Mouse (Mus musculus): ENCODE results near the gene Pecam1. TPM values are rescaled to one million over a fixed set of nuclear protein-coding genes. Genes with fewer than 3 reads are reported as not detected.

Gene Pecam1
- polyA plus RNA-seq, 1 experiment from 2014 or later: 20.6 TPM

DNA sequence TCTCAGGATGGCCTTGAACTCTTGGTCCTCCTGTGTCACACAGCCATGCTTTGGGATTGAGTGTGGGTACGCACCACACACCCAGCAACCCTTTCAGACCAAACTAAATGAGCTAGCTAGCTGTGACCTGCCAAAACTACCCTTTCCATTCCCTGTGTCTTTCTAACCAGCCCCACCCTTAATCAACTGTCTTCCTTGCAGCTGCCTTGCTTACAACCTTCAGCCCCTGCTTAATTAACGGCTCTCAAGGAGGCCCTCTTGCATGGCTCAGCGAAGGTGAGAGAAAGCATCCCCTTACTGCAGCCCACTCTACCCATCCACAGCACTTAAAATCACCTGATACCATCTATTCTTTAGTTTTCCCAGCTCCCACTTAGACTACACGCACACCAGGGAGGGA is 73.1 kb downstream of the Pecam1 start:
- 79% methylated on average over 4 of the region's 4 CpGs for WGBS
- Histone ChIP-seq H3K4me1 (replicated peaks) (peaks cover 22% of the 10 kb centered on the region), H3K4me2 (no peak overlapping the region), H3K36me3 (no peaks in the 10 kb centered on the region), H3K4me3 (no peak overlapping the region), H3K9ac (no peak overlapping the region), H3K27ac (replicated peaks) (no peak overlapping the region), H3K27me3 (no peaks in the 10 kb centered on the region), H3K9me3 (no peaks in the 10 kb centered on the region)
- ATAC-seq (ENCODE audit: low read depth): no peak

DNA sequence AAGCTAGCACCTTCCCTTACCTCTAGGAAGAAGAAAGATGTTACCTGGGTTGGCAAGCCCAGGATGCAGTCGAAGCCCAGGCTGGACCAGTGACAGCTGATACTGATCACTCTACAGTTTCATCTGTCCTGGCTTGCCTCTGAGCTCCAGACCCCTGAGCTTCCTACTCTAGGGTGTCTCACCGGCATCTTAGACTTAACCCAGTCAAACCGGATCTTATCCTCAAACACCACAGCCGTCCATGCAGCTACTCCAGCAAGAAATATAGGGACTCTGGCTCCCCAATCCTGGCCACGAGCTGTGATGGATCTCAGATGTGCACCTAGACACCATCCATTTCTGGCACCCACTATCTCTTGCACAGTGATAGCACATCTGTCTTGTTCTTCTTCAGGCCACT is 74.6 kb downstream of the Pecam1 start:
- H3K4me3 ChIP-seq: no peak overlapping the region
- H3K4me2 ChIP-seq: no peak overlapping the region
- H3K9me3 ChIP-seq: no peaks in the 10 kb centered on the region
- H3K36me3 ChIP-seq: no peaks in the 10 kb centered on the region
- ATAC-seq (ENCODE audit: low read depth): no peak
- H3K9ac ChIP-seq: no peak overlapping the region
- peak overlapping the region; percentile 89; the same call in 1 of the 2 replicates for H3K27ac ChIP-seq (replicated peaks)
- 92% methylated on average over 5 of the region's 5 CpGs for WGBS
- H3K27me3 ChIP-seq: no peaks in the 10 kb centered on the region
- H3K4me1 ChIP-seq (replicated peaks): peaks cover 22% of the 10 kb centered on the region

DNA sequence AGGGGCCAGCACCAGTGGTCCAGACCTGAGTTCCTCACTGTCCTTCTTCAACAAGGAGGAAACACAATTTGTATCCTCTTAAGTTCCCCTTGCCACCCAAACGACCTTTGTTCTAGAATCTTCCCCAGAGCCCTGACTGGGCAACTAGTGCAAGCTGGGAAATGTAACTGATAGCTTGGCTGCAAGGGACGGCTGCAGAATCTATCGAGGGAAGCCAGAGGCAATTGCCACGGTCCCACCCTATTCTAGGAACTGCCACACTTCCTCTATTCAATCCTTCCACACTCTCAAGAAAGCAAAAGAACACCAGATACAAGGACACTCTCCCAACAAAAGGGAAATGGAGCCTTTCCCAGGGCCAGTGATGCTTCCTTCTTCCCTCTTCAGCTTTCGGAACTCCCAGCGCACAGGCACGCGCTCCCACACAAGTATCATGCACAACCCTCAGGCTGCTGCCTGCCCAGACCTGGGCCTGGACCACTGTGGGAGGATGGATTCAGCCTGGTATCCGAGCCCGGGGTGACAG is 75.2 kb downstream of the Pecam1 start:
- 0 out of 2 replicates have a peak overlapping the region, but pooled peaks have one; percentile 43 for H3K9ac ChIP-seq
- ATAC-seq (ENCODE audit: low read depth): no peak
- 65% methylated on average over 10 of the region's 10 CpGs for WGBS

DNA sequence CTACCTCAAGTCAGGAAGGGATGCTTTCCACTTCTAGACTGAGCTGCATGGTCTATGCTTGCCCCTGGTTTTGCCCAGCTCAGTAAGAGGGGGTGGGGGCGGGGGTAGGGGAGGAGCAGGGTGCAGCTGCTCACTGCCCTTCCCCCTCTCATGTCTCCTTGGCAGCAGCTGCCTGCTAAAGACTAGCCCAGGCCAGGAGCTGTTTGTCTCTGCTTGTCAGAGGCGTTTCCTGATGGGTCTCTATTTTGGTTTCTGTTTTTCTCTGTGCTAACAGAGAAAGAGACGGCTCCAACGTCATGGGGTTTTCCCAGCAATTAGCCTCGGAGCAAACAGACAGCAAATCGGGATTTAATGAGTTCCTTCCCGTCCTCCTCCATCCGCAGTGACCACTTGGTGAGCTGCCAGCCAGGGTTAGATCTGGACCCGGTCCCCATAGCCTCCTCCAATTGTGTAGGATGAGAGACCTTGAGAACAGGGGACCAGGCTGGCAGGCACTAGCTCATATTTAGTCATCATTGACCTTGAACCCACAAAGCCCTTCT is 75.7 kb downstream of the Pecam1 start:
- no peaks in the 10 kb centered on the region for H3K27me3 ChIP-seq
- no peak overlapping the region for H3K4me3 ChIP-seq
- peak overlapping the region; percentile 43 for H3K9ac ChIP-seq
- no peaks in the 10 kb centered on the region for H3K36me3 ChIP-seq
- peak overlapping the region; percentile 39 for H3K4me2 ChIP-seq
- peaks cover 26% of the 10 kb centered on the region for H3K4me1 ChIP-seq (replicated peaks)
- peak overlapping the region; percentile 89 for H3K27ac ChIP-seq (replicated peaks)
- 5% methylated on average over 9 of the region's 9 CpGs for WGBS
- no peaks in the 10 kb centered on the region for H3K9me3 ChIP-seq
- ATAC-seq (ENCODE audit: low read depth): peak; percentile 91

More for the DNA sequence above, 75.2 kb downstream of the Pecam1 start:
- H3K27me3 ChIP-seq: no peaks in the 10 kb centered on the region
- no peak overlapping the region for H3K4me3 ChIP-seq
- H3K36me3 ChIP-seq: no peaks in the 10 kb centered on the region
- H3K9me3 ChIP-seq: no peaks in the 10 kb centered on the region
- H3K4me2 ChIP-seq: peak overlapping the region; percentile 39; the same call in 1 of the 2 replicates
- peak overlapping the region; percentile 89 for H3K27ac ChIP-seq (replicated peaks)
- peaks cover 22% of the 10 kb centered on the region for H3K4me1 ChIP-seq (replicated peaks)

DNA sequence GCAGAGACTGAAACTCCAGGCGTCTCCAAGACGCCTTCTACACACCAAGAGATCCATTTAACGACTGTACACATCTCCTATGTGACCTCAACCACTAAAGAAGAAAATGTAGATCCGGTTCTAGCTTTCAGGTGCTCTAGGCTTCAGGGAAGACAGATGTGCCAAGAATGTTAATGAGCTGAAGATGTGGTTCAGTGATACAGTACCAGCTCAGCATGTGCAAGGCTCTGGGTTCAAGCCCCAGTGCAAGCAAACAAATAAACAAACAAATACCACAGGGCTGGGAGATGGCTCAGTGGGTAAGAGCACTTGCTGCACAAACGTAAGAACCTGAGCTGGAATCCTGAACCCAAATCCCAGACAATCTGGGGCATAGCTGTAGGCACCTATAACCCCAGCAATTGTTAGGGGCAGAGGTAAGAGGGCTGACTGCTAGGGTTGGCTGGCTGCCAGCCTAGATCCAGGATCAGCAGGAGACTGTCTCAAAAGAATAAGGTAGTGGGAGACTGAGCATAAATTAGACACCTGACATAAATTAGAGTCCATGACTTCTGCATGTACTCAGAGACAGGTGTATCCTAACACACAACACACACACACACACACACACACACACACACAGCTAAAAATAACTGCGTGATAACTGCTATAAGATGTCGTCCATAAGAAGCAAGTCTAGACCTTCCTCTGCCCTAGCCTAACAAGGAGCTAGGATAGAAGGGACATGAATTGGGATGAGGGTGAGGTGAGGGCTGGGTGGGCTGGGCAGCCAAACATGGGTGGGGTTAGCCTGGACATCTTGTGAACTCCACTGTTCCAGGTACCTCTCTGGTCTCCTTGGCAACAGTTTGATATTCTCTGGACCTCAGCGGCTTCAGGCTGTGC is 76.5 kb downstream of the Pecam1 start:
- peak overlapping the region; percentile 89 for H3K27ac ChIP-seq (replicated peaks)
- peaks cover 33% of the 10 kb centered on the region for H3K4me1 ChIP-seq (replicated peaks)
- no peaks in the 10 kb centered on the region for H3K36me3 ChIP-seq
- peak overlapping the region; percentile 43; the same call in 1 of the 2 replicates for H3K9ac ChIP-seq
- H3K27me3 ChIP-seq: no peaks in the 10 kb centered on the region
- no peak overlapping the region for H3K4me3 ChIP-seq
- peak; percentile 16 for ATAC-seq (ENCODE audit: low read depth)
- H3K9me3 ChIP-seq: no peaks in the 10 kb centered on the region
- WGBS: 74% methylated on average over 8 of the region's 8 CpGs
- peak overlapping the region; percentile 39 for H3K4me2 ChIP-seq

DNA sequence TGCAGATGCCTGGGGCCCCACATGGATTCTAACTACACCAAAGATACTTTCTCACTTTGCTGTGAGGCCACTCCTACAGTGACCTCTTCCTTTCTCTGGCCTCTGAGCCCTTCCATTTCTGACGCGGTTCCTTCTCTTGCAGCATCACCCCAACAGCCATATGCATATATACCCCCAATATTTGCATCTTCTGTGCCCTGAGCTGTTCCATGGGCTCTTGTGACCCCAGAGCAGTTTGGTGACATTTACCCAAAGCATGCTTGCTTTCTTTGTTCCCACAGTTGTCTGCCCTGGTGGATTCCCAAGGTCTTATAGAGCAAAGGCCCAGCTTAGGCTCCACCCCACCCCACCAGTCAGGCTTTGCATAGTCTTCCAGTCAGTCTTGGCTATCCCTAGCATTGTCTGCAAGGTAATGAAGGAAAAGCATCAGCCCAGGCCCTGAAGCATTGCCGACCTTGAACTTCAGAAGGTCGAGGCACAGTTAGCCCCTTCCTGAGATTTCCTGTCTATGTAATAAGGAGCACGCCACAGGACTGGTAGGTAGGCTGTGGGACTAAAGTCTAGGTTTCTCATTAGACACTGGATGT is 77.4 kb downstream of the Pecam1 start:
- Histone ChIP-seq H3K4me2 (no peak overlapping the region), H3K9me3 (no peaks in the 10 kb centered on the region), H3K4me1 (replicated peaks) (peaks cover 33% of the 10 kb centered on the region), H3K9ac (no peak overlapping the region), H3K27ac (replicated peaks) (no peak overlapping the region), H3K4me3 (no peak overlapping the region), H3K27me3 (no peaks in the 10 kb centered on the region), H3K36me3 (no peaks in the 10 kb centered on the region)
- no peak for ATAC-seq (ENCODE audit: low read depth)
- WGBS: 85% methylated on average over 5 of the region's 5 CpGs

DNA sequence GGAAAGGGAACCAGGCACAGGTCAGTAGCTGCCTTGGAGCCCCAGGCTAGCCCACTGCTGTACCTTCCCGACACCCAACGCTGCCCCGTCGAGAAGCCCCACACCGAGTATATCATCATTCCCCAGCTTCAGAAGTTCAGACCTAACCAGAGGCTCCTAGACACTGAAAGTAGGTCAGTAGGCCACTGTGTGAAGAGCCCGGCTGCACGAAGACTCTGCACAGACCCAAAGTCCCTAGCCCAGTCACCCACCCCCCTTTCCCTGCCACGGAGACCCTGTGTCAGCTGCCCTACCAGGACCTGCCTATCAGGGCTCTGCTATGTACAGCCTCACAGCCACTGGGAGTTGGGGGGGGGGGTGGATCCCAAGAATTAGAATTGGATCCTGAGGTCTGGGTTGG is 78.6 kb downstream of the Pecam1 start:
- Histone ChIP-seq H3K4me2 (no peak overlapping the region), H3K27me3 (no peaks in the 10 kb centered on the region), H3K4me3 (no peak overlapping the region), H3K4me1 (replicated peaks) (peaks cover 33% of the 10 kb centered on the region), H3K36me3 (no peaks in the 10 kb centered on the region), H3K9ac (no peak overlapping the region), H3K9me3 (no peaks in the 10 kb centered on the region), H3K27ac (replicated peaks) (no peak overlapping the region)
- ATAC-seq (ENCODE audit: low read depth): no peak
- WGBS: 89% methylated on average over 8 of the region's 8 CpGs

DNA sequence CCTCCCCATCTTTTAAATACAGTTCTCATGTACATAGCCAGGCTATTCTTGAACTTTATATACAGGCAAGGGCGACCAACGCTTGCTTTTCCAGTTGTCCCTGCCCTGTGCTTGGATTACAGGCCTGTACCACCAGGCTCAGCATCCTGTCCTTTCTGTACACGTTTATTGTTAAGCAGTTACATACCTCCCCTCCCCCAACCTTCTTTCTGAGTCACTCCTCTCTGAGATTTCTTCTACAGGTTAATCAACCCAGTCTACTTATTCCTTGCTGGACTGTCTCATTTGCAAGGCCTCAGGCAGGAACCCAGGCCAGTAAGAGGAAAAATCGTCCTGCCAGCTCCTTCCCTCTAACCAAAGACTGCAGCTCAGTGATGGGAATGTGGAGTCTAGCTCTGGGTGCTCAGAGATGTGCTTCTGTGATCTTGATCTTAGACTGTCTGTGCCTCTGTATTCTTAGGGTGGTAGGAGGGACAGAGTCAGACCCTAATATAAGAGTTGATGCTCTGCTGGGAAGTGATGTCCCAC is 79.4 kb downstream of the Pecam1 start:
- 69% methylated on average over 4 of the region's 4 CpGs for WGBS
- Histone ChIP-seq H3K27me3 (no peaks in the 10 kb centered on the region), H3K9me3 (no peaks in the 10 kb centered on the region), H3K4me2 (no peak overlapping the region), H3K4me3 (no peak overlapping the region), H3K4me1 (replicated peaks) (peaks cover 33% of the 10 kb centered on the region), H3K9ac (no peak overlapping the region), H3K27ac (replicated peaks) (no peak overlapping the region), H3K36me3 (no peaks in the 10 kb centered on the region)
- no peak for ATAC-seq (ENCODE audit: low read depth)

DNA sequence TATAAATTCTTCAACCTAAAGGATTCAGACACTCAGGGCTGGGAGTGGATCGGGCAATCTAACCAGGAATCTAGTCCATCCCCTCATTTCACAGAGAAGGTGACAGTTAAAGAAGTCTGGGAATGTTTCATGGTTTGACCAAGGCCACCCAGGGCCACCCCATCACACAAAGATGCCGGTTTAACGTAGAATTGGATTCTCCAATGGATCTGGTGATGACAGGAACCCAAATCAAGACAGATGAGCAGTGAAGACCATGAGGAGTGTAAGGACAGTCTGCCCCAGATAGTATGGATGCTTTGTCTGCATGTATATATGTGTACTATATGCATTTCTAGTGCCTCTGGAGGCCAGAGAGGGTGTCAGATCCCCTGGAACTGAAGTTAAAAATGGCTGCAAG is 80.2 kb downstream of the Pecam1 start:
- H3K9me3 ChIP-seq: no peaks in the 10 kb centered on the region
- no peak for ATAC-seq (ENCODE audit: low read depth)
- no peak overlapping the region for H3K9ac ChIP-seq
- 74% methylated on average over 3 of the region's 3 CpGs for WGBS
- H3K4me1 ChIP-seq (replicated peaks): peaks cover 28% of the 10 kb centered on the region
- no peaks in the 10 kb centered on the region for H3K36me3 ChIP-seq
- H3K4me3 ChIP-seq: no peak overlapping the region
- no peak overlapping the region for H3K27ac ChIP-seq (replicated peaks)
- no peaks in the 10 kb centered on the region for H3K27me3 ChIP-seq
- no peak overlapping the region for H3K4me2 ChIP-seq

DNA sequence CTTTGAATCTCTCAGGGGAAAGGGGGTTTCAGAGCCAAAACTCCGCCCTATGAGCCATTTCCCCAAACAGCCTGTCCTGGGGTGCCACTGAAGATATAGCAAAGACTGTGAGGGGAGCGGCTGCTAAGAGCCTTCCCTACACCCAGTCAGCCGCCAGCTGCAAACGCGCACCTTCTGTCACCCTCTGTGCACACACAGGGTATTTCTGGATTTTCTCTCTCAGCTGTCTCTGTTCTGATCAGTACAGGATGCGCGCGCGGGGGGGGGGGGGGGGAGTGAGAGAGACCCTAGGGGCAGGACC is 80.6 kb downstream of the Pecam1 start:
- peaks cover 24% of the 10 kb centered on the region for H3K4me1 ChIP-seq (replicated peaks)
- WGBS: 25% methylated on average over 9 of the region's 9 CpGs
- no peak for ATAC-seq (ENCODE audit: low read depth)

DNA sequence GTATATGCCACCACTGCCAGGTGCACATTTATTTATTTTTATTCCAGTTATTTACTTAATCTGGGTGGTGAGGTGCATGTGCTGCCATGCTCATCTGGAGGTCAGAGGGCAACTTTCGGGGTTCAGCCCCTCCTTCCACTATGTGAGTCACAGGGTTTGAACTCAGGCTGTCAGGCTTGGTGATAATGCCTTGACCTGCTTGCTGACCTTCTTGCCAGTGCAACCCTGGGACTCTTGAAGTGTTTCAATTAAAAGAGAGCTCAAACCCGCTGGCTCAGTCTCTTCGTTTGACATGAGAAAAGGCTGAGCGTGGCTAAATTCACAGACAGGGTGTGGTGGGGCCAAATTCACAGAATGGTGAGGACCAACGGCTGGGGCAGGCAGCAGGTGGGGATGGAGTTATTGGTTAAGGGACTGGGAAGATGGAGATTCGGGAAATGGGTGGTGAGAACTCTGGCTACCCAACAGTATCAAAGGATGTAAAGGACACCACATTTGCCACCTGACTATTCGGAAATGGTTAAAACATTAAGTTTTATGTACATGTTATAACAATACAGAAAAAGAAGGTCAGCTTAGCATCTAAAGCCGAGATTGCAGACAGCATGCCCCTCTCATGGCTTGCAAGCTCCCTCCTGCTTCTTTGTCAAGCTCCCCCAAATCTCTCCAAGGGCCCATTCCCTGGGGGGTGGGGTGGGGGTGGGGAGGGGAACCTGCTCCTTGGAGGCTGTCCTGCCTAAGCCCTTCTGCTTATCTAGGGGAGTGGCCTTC is 81.1 kb downstream of the Pecam1 start:
- H3K4me2 ChIP-seq: no peak overlapping the region
- no peak overlapping the region for H3K4me3 ChIP-seq
- no peak for ATAC-seq (ENCODE audit: low read depth)
- no peak overlapping the region for H3K9ac ChIP-seq
- 43% methylated on average over 8 of the region's 8 CpGs for WGBS
- no peaks in the 10 kb centered on the region for H3K9me3 ChIP-seq
- no peak overlapping the region for H3K27ac ChIP-seq (replicated peaks)
- H3K27me3 ChIP-seq: no peaks in the 10 kb centered on the region
- no peaks in the 10 kb centered on the region for H3K36me3 ChIP-seq
- H3K4me1 ChIP-seq (replicated peaks): peaks cover 18% of the 10 kb centered on the region

More for the DNA sequence above, 80.6 kb downstream of the Pecam1 start:
- Histone ChIP-seq H3K9me3 (no peaks in the 10 kb centered on the region), H3K27me3 (no peaks in the 10 kb centered on the region), H3K27ac (replicated peaks) (no peak overlapping the region), H3K4me2 (no peak overlapping the region), H3K36me3 (no peaks in the 10 kb centered on the region), H3K9ac (no peak overlapping the region), H3K4me3 (no peak overlapping the region)

Measured in neural tube, embryonic 13.5 days (tissue).